Mouse (Mus musculus) ES-CJ7 (cell line): ENCODE measurements around the gene Rsad2.

Experiments used
- DNase-seq: peaks from one replicate; pipeline ENCODE4 v3.0.0; 2011; ENCODE audit warnings: low read depth, low spot score

Gene Rsad2

DNA sequence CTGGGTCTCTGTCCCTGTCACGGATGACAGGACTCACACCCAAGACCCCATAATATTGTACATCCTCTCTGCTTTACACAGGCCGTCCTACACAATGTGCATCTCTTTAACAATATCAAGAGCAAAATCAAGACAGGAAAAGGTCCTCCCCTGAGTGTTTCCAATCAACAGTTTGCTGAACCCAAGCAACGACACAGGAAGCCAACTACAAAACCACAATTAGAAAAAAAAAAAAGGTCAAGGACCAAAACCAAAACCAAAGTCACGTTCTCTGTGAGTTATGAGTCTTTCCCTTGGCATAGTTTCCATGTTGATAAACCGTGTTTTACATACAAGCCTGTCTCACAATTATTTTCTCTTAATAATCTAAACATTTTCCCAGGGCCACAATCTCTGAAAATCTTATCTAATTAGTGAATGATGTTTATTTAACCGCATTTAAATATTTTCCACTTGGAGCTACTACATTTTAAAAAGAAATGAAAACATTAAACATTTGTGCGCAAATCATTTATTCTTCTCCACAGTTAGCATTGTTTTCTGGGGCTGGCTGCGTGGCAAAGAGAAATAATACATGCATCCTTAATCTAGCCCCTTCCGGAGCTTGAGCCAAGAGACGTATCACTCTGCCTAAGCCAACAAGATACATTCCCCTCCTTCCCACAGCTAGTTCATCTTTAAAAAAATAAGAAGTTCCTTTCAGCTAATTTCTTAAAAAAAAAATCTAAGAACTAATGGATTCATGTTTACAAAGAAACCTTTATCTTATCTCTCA is 54.4 kb downstream of the Rsad2 start:
- DNase-seq, result no peak

DNA sequence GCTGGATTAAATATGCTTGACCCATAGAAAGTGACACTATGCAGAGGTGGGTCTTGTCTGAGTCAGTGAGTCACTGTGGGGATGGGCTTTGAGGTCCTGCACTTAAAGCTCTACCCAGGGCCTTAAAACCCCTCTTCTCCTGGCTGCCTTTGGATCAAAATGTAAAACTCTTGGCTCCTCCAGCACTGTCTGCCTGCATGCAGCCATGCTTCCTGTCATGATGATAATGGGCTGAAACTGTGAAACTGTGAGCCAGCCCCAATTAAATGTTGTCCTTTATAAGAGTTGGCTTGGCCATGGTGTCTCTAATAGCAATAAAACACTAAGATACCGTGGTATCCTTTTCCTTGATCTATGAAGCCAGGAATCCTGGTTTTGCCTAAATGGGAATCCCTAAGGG is 55.0 kb downstream of the Rsad2 start:
- DNase-seq, result no peak

DNA sequence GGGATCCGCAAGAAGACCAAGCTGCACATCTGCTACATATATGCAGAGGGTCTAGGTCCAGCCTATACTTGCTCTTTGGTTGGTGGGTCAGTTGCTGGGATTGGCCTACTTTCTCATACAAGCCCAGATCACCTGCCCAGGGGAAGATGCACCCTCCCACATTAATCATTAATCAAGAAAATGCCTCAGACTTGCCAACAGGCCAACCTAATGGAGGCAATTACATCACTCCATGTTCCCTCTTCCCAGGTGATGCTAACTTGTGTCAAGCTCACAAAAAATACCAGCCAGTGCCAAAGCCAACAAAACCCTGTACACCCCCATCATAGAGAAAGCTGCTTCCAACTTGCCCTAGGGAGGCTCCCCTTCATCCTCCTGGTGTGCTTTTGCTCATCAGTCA is 55.5 kb downstream of the Rsad2 start:
- DNase-seq, result no peak

DNA sequence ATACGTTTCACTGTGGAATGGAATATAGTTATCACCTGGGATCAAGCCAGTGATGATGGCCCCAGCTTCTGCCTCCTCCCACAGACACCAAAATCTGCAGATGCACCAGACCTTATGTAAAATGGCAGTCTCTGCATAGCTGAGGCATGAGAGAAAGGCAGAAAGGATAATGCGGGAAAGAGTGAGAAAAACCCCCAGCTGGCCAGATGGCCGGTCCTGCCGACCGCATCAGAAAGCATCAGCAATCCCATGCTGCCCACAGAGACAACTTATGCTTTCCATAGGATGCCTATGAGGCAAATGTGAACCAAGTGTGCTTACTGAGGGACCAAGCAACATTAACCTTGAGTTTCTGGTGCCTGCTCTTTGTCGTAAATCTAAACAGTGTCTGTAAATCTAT is 56.9 kb downstream of the Rsad2 start:
- no peak for DNase-seq

DNA sequence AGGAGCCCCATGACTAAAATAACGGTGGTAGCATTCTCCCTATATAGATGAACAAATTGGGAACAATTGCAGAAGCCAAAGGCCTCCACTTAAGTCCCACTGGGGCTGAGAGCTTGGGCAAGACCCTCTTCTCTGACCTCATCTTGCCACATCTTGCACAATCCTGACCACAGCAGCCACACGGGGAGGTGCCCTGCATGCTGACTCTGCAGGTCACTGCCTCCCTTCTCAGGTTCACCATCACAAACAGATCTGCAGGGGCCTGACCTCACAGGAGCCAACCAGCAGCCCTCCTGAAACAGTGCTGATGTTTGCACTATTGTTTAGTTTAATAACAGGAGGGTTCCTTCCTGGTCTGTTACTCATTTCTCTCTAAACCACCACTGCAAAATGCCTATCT is 57.7 kb downstream of the Rsad2 start:
- DNase-seq, result no peak

- no peak for DNase-seq
These were observed 61.5 kb downstream of the Rsad2 start for GRCm38 (mm10) chr12:26394485-26395470.

- no peak for DNase-seq
These were observed 63.0 kb downstream of the Rsad2 start for GRCm38 (mm10) chr12:26393291-26393690.
